Mouse (Mus musculus): ENCODE results near the gene Grasp. TPM values are rescaled to one million over a fixed set of nuclear protein-coding genes. Genes with fewer than 3 reads are reported as not detected.

Grasp gene
- polyA plus RNA-seq, 1 experiment = 36.6 TPM

DNA sequence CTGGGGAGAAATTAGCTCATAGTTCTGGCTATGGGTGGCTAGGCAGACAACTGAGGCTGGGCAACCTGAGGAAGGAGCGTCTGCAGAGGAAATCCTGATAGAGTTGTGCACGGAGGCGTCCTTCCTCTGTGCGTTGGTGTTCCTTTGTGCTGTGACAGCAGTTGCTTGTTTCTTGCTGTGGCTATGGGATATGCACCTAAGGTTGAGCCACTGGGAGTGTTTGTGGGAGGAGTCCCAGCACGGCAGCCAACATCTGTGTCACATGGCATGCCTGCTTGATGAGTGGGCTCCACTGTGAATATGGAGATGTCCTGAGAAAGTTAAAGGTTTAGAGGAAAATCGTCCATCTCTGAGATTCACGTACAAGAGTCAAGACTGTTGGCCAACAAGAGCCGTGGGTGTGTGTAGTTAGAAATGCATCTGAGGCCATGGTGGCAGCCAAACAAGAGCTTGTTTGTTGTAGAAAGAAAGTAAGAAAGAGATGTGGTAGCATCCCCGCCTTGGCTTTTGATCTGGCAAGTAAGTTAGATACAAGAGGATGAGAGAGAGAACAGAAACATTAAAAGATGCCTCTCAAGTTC is 26.3 kb downstream of the Grasp start:
- no peak for DNase-seq
- Histone ChIP-seq H3K4me1 (ENCODE audit: control insufficient read depth, insufficient read depth, low read length) (peaks cover 6% of the 10 kb centered on the region), H3K4me3 (replicated peaks; ENCODE audit: extremely low read depth, low read depth, low read length) (no peak overlapping the region)
- no peak for TF ChIP-seq POLR2A (IDR thresholded peaks at IDR 0.05; ENCODE audit: borderline replicate concordance, extremely low read depth, low read depth, low read length)
- no peak for TF ChIP-seq CTCF (IDR thresholded peaks at IDR 0.05; ENCODE audit: insufficient read depth, low read length)
- 58% methylated on average over 9 of the region's 9 CpGs for WGBS

DNA sequence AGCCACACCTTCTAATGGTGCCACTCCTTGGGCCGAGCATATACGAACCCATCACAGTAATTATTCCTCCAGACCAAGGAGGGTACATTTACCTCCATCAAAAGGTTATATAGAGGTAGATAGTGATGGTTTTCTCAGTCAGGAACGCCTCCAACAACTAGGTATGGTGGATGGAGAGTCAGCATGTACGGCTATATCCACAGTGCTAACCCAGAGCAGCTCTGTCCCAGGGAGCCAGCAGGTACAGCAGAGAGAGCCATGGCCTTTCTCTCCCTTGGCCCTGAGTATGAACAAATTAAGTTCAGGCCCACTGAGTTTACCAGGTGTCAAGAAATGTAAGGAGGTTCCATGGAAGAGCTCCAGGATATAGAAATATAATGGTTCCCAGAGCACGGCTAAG is 27.9 kb downstream of the Grasp start:
- Histone ChIP-seq H3K4me3 (replicated peaks; ENCODE audit: extremely low read depth, low read depth, low read length) (no peak overlapping the region), H3K4me1 (ENCODE audit: control insufficient read depth, insufficient read depth, low read length) (peaks cover 4% of the 10 kb centered on the region)
- DNase-seq = no peak
- 95% methylated on average over 5 of the region's 5 CpGs for WGBS
- TF ChIP-seq POLR2A (IDR thresholded peaks at IDR 0.05; ENCODE audit: borderline replicate concordance, extremely low read depth, low read depth, low read length) = no peak
- TF ChIP-seq CTCF (IDR thresholded peaks at IDR 0.05; ENCODE audit: insufficient read depth, low read length) = no peak

DNA sequence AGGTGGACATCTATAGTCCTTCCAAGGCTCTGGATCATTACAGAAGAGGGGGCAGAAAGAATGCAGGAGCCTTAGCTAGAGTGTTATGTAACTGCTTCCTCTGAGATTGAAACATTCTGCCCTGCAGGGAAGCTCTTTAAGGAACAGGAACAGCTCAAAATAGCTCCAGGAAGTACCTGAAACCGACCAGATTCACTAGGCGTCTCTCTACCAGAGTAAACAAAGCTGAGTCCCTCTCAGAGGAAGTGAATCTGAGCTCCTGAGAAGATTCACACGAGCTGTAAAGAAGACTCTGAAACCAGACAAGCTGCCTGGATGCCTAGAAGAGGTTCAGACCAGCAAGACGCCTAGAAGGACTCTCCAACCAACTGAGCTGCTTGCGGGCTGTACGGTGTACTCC is 28.6 kb downstream of the Grasp start:
- no peak for TF ChIP-seq POLR2A (IDR thresholded peaks at IDR 0.05; ENCODE audit: borderline replicate concordance, extremely low read depth, low read depth, low read length)
- TF ChIP-seq CTCF (IDR thresholded peaks at IDR 0.05; ENCODE audit: insufficient read depth, low read length) = no peak
- DNase-seq = no peak
- peaks cover 4% of the 10 kb centered on the region for H3K4me1 ChIP-seq (ENCODE audit: control insufficient read depth, insufficient read depth, low read length)
- no peak overlapping the region for H3K4me3 ChIP-seq (replicated peaks; ENCODE audit: extremely low read depth, low read depth, low read length)
- 63% methylated on average over 6 of the region's 6 CpGs for WGBS

DNA sequence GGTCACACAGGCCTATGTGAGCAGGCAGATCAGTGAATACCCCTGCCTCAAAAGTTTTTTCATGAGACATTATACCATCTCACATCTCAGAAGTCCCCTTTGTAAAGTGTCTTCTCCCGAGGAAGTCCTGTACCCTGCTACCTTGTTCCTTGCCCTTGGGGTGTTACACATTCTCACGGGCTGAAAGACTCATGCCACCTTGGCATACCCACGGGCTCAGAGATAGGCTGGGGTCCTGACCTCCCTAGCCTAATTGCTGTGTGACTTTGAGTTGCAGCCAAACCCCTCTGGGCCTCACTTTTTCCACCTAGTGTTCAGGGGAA is 29.5 kb downstream of the Grasp start:
- Histone ChIP-seq H3K4me3 (replicated peaks; ENCODE audit: extremely low read depth, low read depth, low read length) (peak overlapping the region; percentile 60), H3K4me1 (ENCODE audit: control insufficient read depth, insufficient read depth, low read length) (peaks cover 4% of the 10 kb centered on the region)
- TF ChIP-seq POLR2A (IDR thresholded peaks at IDR 0.05; ENCODE audit: borderline replicate concordance, extremely low read depth, low read depth, low read length) = no peak
- TF ChIP-seq CTCF (IDR thresholded peaks at IDR 0.05; ENCODE audit: insufficient read depth, low read length) = no peak
- DNase-seq = no peak
- WGBS = 27% methylated on average over 3 of the region's 3 CpGs

DNA sequence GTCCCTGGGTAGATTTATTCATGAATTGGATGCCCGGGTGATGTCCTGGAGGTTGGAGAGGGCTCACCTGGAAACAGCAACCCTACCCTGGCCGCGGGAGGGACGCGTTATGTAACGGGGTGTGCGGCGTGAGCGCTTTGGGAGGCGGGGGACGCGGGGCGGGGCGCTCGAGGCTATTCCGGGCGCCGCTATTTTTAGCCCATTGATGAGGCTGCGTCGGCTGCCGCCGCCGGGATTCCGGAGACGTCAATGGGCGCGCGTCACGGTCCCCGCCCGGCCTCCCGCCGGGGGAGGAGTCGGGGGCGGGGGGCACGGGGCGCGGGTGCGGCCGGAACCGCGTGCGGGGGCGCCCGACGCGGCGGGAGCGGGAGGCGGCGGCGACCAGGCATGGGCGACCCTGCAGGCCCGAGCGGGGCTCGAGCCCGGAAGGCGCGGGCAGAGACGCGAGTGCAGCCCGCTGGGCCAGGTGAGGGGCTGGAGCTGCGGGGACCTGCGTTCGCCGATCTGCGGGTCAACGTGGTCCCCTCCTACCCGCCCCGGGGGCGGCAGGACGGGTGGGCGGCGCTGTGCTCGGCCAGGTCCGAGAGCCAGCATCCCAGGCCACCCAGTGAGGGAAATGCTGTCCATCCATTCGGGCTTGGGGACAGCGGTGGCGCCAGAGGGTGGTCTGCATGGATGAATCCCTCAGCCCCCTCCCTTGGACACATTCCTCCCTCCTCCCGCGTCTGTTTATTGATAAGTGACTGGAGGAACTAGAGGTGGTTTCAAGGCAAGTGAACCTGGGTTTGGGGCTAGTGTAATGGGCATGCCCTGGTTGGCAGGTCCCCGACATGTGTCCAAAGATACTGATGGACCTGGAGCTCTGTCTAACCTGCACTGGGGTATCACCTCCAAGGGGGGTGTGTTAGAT is 30.2 kb downstream of the Grasp start, which contains the start of gene Nr4a1:
Gene Nr4a1, plus strand, starts transcription at position 384 of the 910 bp plus-strand sequence.
- TF ChIP-seq CTCF (IDR thresholded peaks at IDR 0.05; ENCODE audit: insufficient read depth, low read length) (no peak), POLR2A (IDR thresholded peaks at IDR 0.05; ENCODE audit: borderline replicate concordance, extremely low read depth, low read depth, low read length) (peak; percentile 18; the same call in 1 of the 2 replicates)
- WGBS = 3% methylated on average over 82 of the region's 82 CpGs
- Histone ChIP-seq H3K4me1 (ENCODE audit: control insufficient read depth, insufficient read depth, low read length) (peaks cover 4% of the 10 kb centered on the region), H3K4me3 (replicated peaks; ENCODE audit: extremely low read depth, low read depth, low read length) (peak within 1 kb of the TSS; percentile 60)
- peak; percentile 80 for DNase-seq

DNA sequence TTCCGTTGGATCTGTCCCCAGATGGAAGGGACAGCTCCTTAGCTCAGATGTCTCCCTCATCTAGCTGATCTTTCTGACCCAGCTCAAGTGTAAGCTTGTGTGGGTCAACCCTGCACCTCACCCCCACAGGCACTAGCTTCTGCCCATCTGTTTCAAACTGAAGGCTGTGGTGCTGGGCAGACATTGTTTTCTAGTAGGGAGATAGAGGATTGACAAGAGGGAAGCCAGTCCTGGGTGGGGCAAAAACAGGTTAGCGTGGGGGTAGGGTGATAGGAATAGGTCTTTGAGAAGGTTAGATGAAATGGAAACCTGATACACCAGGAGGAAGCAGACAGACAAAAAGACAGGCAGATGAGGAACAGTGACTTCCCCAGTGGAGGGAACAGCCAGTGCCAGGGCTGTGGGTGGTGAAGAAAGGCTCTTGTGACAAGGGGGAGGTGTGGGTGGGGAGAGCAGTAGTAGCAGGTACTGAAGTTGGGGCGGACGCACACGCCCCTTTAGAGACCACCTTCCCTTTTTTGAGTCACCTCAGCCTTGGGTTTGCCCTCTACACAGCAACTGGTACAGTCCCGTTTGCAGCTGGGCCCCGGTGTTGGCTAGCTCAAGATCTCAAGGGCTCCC is 32.0 kb downstream of the Grasp start:
- Histone ChIP-seq H3K4me3 (replicated peaks; ENCODE audit: extremely low read depth, low read depth, low read length) (no peak overlapping the region), H3K4me1 (ENCODE audit: control insufficient read depth, insufficient read depth, low read length) (peaks cover 13% of the 10 kb centered on the region)
- WGBS = 67% methylated on average over 7 of the region's 7 CpGs
- TF ChIP-seq CTCF (IDR thresholded peaks at IDR 0.05; ENCODE audit: insufficient read depth, low read length) (no peak), POLR2A (IDR thresholded peaks at IDR 0.05; ENCODE audit: borderline replicate concordance, extremely low read depth, low read depth, low read length) (no peak; the same call in 1 of the 2 replicates)
- DNase-seq = no peak

DNA sequence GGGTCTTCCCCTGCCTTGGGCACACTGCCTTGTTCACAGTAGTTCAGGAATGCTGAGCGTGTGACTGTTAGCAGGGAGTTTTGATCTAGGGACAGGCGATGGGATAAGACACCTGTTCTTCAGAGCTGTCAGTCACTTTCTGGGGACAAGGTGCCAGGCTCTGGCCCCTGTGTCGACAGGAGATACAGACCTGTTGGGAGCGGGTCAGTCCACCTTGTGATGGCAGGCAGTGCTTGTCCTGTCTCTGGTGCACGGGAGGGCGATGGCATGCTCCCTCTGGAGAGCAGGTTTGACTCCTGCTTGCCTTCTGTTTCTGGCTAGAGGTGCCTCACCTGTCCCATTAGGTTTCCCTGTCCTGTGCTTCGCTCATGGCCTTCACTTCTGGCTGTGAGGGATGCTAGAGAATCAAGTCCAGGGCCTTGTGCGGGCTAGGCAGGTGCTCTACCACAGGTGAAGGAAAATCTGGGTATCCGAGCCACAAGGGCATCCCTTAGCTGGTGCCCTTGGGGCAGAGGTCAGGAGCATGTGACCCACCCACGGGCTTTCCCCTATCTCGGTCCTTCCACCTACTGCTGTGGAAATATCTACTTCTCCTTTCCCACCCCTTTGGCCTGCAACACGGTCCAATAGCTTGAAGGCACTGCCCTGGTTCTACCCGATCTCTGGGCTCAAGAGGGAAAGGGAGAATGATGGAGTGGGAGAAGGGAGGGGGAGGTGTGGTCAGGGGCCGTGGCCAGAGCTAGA is 32.6 kb downstream of the Grasp start:
- WGBS = 72% methylated on average over 14 of the region's 14 CpGs
- no peak for TF ChIP-seq CTCF (IDR thresholded peaks at IDR 0.05; ENCODE audit: insufficient read depth, low read length)
- no peak for TF ChIP-seq POLR2A (IDR thresholded peaks at IDR 0.05; ENCODE audit: borderline replicate concordance, extremely low read depth, low read depth, low read length)
- Histone ChIP-seq H3K4me3 (replicated peaks; ENCODE audit: extremely low read depth, low read depth, low read length) (no peak overlapping the region), H3K4me1 (ENCODE audit: control insufficient read depth, insufficient read depth, low read length) (peaks cover 17% of the 10 kb centered on the region)
- no peak for DNase-seq

DNA sequence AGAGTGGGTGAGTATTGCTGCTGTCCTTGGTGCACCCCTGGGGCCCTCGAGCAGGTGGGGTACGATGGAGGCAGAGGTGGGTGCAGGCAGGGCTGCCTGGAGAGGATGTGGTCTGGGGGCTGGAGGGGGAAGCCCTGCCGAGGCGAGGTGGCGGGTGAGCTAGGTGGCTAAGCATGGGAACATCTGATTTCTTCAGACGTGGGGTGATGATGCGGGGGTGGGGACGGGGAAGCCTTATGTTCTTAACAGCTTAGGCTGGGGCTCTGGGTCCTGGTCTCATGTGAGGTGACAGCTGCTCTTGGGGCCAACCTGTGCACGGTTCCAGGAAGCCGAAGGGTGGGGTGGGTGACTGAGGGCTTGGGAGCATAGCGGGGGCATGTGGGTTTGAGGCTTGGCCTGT is 34.4 kb downstream of the Grasp start:
- TF ChIP-seq CTCF (IDR thresholded peaks at IDR 0.05; ENCODE audit: insufficient read depth, low read length) (no peak), POLR2A (IDR thresholded peaks at IDR 0.05; ENCODE audit: borderline replicate concordance, extremely low read depth, low read depth, low read length) (no peak)
- no peak for DNase-seq
- Histone ChIP-seq H3K4me1 (ENCODE audit: control insufficient read depth, insufficient read depth, low read length) (peaks cover 22% of the 10 kb centered on the region), H3K4me3 (replicated peaks; ENCODE audit: extremely low read depth, low read depth, low read length) (no peak overlapping the region)
- 77% methylated on average over 11 of the region's 11 CpGs for WGBS

DNA sequence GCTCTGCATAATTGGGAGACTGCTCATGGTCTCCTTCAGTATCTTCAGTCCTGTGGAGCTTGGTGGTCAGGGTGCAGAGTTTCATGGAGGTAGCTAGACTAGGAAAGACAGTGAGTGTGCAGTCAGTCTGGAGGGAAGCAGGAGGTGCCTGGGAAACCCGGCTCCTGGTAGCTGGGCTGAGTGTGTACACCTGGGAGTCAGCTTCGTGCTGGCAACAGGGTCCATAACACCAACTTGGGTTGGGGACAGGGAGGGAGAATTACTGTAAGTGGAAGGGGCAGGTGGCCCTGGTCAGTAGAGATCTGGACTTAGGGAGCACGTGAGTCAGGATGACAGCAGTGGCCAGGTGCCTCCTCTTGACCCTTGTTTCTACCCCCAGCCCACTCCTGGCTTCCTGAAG is 35.9 kb downstream of the Grasp start:
- no peak for DNase-seq
- no peak overlapping the region for H3K4me3 ChIP-seq (replicated peaks; ENCODE audit: extremely low read depth, low read depth, low read length)
- H3K4me1 ChIP-seq (ENCODE audit: control insufficient read depth, insufficient read depth, low read length) = peaks cover 19% of the 10 kb centered on the region
- TF ChIP-seq CTCF (IDR thresholded peaks at IDR 0.05; ENCODE audit: insufficient read depth, low read length) = no peak
- no peak for TF ChIP-seq POLR2A (IDR thresholded peaks at IDR 0.05; ENCODE audit: borderline replicate concordance, extremely low read depth, low read depth, low read length)
- 76% methylated on average over 3 of the region's 3 CpGs for WGBS

All from lung, adult 2 months (tissue).